Mouse (Mus musculus): ENCODE measurements at regions not wholly inside any gene's neighbourhood (a gene's known extent, or its start where the extent isn't known, plus 50 kb on each side); places are given as distances from the start of the nearest gene placed in this dataset.

GRCm38 (mm10) chr1:119115106-119115674 is 61.8 kb upstream of the Gli2 start:
- no peak for DNase-seq

DNA sequence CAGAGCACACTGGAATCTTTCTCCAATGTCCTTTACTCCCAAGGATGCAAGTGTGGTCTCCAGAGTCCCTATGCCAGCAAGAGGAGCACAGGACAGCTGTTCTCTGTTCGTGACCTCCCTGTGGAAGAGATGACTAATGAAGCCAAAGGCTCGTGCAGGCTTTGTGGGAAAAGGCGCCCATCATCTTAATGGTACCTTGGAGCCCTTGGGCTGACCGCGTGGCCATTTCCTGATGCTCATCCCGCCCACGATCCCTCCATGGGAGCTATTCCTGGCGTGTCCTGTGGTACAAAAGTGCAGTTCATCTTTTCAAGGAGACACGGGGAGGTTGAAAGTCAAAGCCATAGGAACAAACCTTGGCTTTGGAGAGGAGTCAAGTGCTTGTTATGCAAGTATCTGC is 55.2 kb upstream of the Gli2 start:
- no peak for DNase-seq

DNA sequence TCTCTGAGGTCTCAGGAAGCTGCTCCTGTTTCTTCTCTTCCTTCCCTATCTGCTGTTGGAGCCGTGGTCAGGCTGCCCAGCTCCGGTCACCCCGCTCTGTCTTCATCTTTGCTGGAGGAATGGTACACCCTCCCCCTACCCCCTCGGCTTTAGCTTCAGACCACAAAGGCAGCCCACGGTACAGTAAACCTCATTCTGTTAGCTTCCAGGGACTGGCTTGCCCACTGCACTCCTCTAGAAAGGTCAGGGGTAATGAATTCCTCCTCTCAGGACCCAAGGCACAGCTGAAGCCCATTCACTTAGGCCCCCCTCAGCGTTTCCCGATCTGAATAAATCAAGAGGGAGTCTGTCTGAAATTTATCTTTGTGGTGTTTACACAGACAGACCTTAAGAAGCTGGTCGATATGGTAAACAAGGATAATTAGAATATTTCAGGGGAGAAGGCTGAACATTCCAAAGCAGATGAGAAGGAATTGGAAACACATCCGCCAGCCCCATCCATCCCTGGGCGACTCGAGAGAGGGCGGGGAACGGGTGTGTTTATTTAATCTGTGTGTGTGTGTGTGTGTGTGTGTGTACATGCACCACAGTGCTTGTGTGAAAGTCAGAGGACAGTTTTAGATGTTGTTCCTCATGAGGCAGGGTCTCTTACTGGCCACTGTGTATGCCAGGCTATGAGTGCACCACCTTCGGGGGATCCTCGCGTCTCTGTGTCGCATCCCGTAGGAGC is 53.0 kb upstream of the Gli2 start:
- DNase-seq: no peak

All from kidney, postnatal 10 days (tissue).